Mouse (Mus musculus) heart, embryonic 16.5 days (tissue): ENCODE measurements at regions not wholly inside any gene's neighbourhood (a gene's known extent, or its start where the extent isn't known, plus 50 kb on each side); places are given as distances from the start of the nearest gene placed in this dataset.

ENCODE experiments used
- ATAC-seq: fragments of 200-750 bp; cut with Nextera tagmentation; replicated peaks from 2 replicates; pipeline ENCODE4 v1.8.0; 2017; ENCODE audit warnings: moderate number of reproducible peaks; ENCODE audit not compliant: insufficient read depth, low FRiP score; ENCODE audit errors: extremely low read depth
- H3K27ac ChIP-seq: fragments of 300-500 bp; sonication (generic); 2 replicates; pipeline ENCODE4 v1.5.1; 2014; ENCODE audit warnings: mild to moderate bottlenecking, low read length, control low read depth, moderate library complexity
- H3K27me3 ChIP-seq: fragments of 300-500 bp; sonication (generic); 2 replicates; pipeline ENCODE4 v1.6.1; 2014; ENCODE audit warnings: low read length, mixed read lengths; ENCODE audit not compliant: control insufficient read depth, insufficient read depth
- H3K36me3 ChIP-seq: fragments of 300-500 bp; sonication (generic); 2 replicates; pipeline ENCODE4 v1.6.1; 2014; ENCODE audit not compliant: control insufficient read depth, insufficient read depth
- H3K4me1 ChIP-seq: fragments of 300-500 bp; sonication (generic); 2 replicates; pipeline ENCODE4 v1.6.1; 2014; ENCODE audit warnings: low read length, mixed read lengths; ENCODE audit not compliant: control insufficient read depth, insufficient read depth
- H3K4me2 ChIP-seq: fragments of 300-500 bp; sonication (generic); 2 replicates; pipeline ENCODE4 v1.6.1; 2014; ENCODE audit warnings: low read depth, mild to moderate bottlenecking, control low read depth, low read length
- H3K4me3 ChIP-seq: fragments of 300-500 bp; sonication (generic); 2 replicates; pipeline ENCODE4 v1.5.1; 2014; ENCODE audit warnings: mild to moderate bottlenecking, control low read depth, low read length
- H3K9ac ChIP-seq: fragments of 300-500 bp; sonication (generic); 2 replicates; pipeline ENCODE4 v1.6.1; 2014; ENCODE audit warnings: low read length, control low read depth
- H3K9me3 ChIP-seq: fragments of 300-500 bp; sonication (generic); replicated peaks from 2 replicates; pipeline ENCODE4 v1.6.1; 2016; ENCODE audit warnings: low read length; ENCODE audit not compliant: control insufficient read depth
- WGBS: fragments of 180-500 bp; shearing (Covaris S2); extraction: QIAGEN DNeasy Blood & Tissue Kit; methylation state at CpG from one replicate; pipeline ENCODE4 v1.1.7; 2014; 5-methylcytosine and 5-hydroxymethylcytosine counted together

DNA sequence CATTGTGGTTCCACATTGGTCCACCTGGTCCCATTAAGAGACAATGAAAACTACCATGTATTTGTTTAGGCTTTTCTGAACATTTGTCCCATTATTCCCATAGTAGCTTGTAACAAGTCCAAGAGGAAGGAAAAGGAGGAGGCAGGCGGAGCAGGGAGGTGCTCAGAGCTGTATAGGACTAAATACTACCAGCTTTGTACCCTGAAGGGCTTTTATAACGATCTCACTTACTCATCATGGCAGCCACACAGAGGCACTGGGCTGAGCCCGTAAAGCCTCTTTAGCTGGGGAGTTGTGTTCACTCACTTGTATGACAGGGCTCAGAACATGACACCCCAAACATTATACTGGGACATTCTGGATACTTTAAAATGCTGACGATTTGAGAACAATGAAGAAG lies 425.4 kb downstream of the Nedd1 start:
- no peak for ATAC-seq
- Histone ChIP-seq H3K9me3 (no peaks in the 10 kb centered on the region), H3K27me3 (no peaks in the 10 kb centered on the region), H3K4me3 (no peak overlapping the region), H3K4me2 (no peak overlapping the region), H3K27ac (no peak overlapping the region), H3K36me3 (no peaks in the 10 kb centered on the region), H3K4me1 (no peaks in the 10 kb centered on the region), H3K9ac (no peak overlapping the region)
- 77% methylated on average over 4 of the region's 4 CpGs for WGBS

DNA sequence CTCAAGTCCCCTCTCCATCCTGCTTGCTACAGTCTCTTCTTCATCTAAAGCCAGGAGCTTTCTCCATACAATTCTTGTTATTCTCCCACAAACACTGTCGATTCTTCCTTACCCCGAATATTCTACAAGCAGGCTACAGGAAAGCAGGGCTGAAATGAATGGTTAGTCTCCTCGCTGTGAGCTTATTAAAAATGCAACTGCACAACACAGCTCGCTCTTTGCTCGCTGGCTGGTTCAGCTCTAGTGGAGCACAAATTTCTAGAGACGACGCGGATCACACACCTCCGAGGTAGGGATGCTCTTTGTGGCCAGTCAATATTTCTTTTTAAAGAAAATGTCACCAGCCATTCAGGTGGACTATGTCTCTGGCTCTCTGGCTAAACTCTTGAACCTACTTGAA lies 425.9 kb downstream of the Nedd1 start:
- H3K4me3 ChIP-seq = no peak overlapping the region
- no peak overlapping the region for H3K9ac ChIP-seq
- H3K9me3 ChIP-seq = no peaks in the 10 kb centered on the region
- 90% methylated on average over 9 of the region's 9 CpGs for WGBS
- H3K4me1 ChIP-seq = no peaks in the 10 kb centered on the region
- no peaks in the 10 kb centered on the region for H3K36me3 ChIP-seq
- no peak overlapping the region for H3K27ac ChIP-seq
- H3K27me3 ChIP-seq = no peaks in the 10 kb centered on the region
- no peak for ATAC-seq
- H3K4me2 ChIP-seq = no peak overlapping the region

DNA sequence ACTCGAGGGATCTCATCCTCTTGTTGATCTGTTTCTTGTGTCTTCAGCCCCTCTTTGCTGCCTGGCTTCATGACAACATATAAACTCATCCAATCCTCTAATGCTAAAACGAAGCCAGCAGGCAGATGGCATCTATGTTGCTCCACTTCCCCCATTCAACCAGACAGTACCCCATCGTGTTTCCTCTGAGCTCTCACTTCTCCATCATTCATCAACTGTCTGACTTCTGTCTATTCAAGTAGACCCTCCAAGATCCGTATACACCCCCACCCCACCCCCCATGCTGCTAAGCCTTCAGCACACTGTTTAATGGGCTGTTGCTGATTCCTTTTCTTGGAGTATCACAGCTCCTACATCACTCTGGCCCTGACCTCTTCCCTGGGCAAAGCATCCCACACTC lies 429.0 kb downstream of the Nedd1 start:
- Histone ChIP-seq H3K27ac (no peak overlapping the region), H3K4me2 (no peak overlapping the region), H3K9me3 (no peaks in the 10 kb centered on the region), H3K9ac (no peak overlapping the region), H3K4me3 (no peak overlapping the region), H3K27me3 (no peaks in the 10 kb centered on the region), H3K36me3 (no peaks in the 10 kb centered on the region), H3K4me1 (no peaks in the 10 kb centered on the region)
- no peak for ATAC-seq
- 39% methylated on average over 4 of the region's 4 CpGs for WGBS

- H3K36me3 ChIP-seq = no peaks in the 10 kb centered on the region
- ATAC-seq = no peak
- no peak overlapping the region for H3K4me2 ChIP-seq
- no peak overlapping the region for H3K4me3 ChIP-seq
- no peaks in the 10 kb centered on the region for H3K27me3 ChIP-seq
- H3K4me1 ChIP-seq = no peaks in the 10 kb centered on the region
- no peak overlapping the region for H3K27ac ChIP-seq
- WGBS = 41% methylated on average over 5 of the region's 5 CpGs
- H3K9me3 ChIP-seq = no peaks in the 10 kb centered on the region
- H3K9ac ChIP-seq = no peak overlapping the region
These were observed 433.0 kb downstream of the Nedd1 start for GRCm38 (mm10) chr10:92289230-92289629.

DNA sequence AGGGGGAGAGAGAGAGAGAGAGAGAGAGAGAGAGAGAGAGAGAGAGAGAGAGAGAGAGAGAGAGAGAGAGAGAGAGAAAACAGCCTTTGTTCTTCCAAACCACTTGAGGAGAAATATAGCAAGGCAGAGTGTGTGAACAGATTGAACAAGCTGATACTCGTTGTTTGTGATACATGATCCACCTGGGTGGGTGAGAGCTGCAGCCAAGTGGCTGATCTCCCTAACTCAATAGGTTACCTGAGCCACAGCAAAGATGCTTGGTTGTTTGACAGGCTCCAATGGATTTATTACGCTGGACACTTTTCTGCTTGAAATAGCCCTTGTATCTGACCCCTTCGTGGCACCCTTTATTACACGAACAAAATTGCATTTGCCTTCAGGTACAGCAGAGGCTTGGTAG lies 438.0 kb downstream of the Nedd1 start:
- WGBS = 67% methylated on average over 4 of the region's 4 CpGs
- no peak overlapping the region for H3K9ac ChIP-seq
- no peaks in the 10 kb centered on the region for H3K4me1 ChIP-seq
- no peaks in the 10 kb centered on the region for H3K9me3 ChIP-seq
- no peak overlapping the region for H3K4me2 ChIP-seq
- H3K36me3 ChIP-seq = no peaks in the 10 kb centered on the region
- H3K27ac ChIP-seq = no peak overlapping the region
- H3K4me3 ChIP-seq = no peak overlapping the region
- H3K27me3 ChIP-seq = no peaks in the 10 kb centered on the region
- no peak for ATAC-seq

GRCm38 (mm10) chr10:92277981-92278380 lies 444.2 kb downstream of the Nedd1 start:
- H3K9ac ChIP-seq = no peak overlapping the region
- no peaks in the 10 kb centered on the region for H3K27me3 ChIP-seq
- no peaks in the 10 kb centered on the region for H3K36me3 ChIP-seq
- H3K9me3 ChIP-seq = no peaks in the 10 kb centered on the region
- 54% methylated on average over 2 of the region's 2 CpGs for WGBS
- no peak for ATAC-seq
- no peak overlapping the region for H3K4me3 ChIP-seq
- H3K27ac ChIP-seq = no peak overlapping the region
- no peaks in the 10 kb centered on the region for H3K4me1 ChIP-seq
- no peak overlapping the region for H3K4me2 ChIP-seq

DNA sequence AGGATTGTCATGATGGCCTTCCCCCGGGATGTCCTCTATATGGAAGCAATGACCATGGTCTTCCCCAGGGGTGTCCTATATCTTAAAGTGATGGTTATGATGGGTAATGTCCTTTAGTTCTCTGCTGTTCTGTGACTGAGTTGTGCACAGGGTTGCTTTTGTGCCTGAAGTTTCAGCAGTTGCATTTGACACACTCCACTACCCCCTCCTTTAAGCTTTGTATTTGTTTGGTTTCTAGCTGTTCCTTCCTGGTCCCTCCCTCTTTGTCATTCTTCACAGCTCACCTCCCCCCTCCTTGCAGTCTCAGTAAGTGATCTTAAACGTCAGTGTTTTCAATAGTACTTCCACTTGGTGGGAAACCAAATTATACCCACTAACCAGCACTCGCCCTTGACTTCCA lies 464.4 kb downstream of the Nedd1 start:
- ATAC-seq = no peak
- Histone ChIP-seq H3K27ac (no peak overlapping the region), H3K4me1 (no peaks in the 10 kb centered on the region), H3K27me3 (no peaks in the 10 kb centered on the region), H3K9me3 (no peaks in the 10 kb centered on the region), H3K9ac (no peak overlapping the region), H3K4me3 (no peak overlapping the region), H3K4me2 (no peak overlapping the region), H3K36me3 (no peaks in the 10 kb centered on the region)
- WGBS = 63% methylated on average over 3 of the region's 3 CpGs

DNA sequence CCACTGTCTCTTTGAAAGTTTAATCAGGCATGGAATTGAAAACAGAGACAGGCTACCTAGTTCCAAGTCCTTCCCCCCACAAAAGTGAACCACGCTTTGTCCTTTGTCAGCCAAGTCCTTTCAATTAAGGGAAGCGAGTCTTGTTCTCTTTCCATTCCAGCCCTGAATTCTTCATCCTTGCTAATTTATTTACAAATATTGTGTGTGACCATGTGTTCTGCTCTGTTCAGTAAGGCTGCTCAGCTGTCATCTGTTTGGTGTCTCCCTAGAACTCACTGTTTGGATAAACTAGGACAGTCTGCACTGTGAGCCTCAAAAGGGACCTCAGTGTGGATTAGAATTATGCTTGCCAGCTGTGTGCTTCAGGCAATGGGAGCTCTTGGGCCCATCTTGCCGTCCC lies 473.6 kb downstream of the Nedd1 start:
- H3K9me3 ChIP-seq = no peaks in the 10 kb centered on the region
- H3K27ac ChIP-seq = no peak overlapping the region
- H3K4me3 ChIP-seq = no peak overlapping the region
- H3K27me3 ChIP-seq = no peaks in the 10 kb centered on the region
- H3K4me2 ChIP-seq = no peak overlapping the region
- H3K36me3 ChIP-seq = no peaks in the 10 kb centered on the region
- no peak for ATAC-seq
- no peaks in the 10 kb centered on the region for H3K4me1 ChIP-seq
- 73% methylated on average over 3 of the region's 3 CpGs for WGBS
- H3K9ac ChIP-seq = no peak overlapping the region

DNA sequence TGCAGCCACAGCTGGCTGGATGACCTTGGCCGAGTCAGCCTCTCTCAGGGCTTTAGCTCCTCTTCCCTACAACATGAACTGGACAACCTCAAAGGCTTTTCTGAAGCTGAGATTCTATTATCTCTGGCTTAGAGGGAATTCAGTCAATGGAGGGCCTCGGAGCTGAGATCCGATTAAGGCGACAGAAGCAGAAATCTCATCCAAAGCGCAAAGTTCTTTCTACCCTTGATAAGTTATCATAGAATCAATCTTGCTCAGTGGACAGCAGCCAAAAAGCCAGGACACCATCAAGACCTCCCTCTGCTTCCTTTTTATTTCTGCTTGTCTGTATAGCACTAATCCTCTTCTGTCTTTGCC lies 474.8 kb downstream of the Nedd1 start:
- H3K27me3 ChIP-seq = no peaks in the 10 kb centered on the region
- ATAC-seq = no peak
- H3K4me1 ChIP-seq = no peaks in the 10 kb centered on the region
- H3K36me3 ChIP-seq = no peaks in the 10 kb centered on the region
- 35% methylated on average over 5 of the region's 5 CpGs for whole genome bisulfite sequencing
- no peak overlapping the region for H3K27ac ChIP-seq
- no peak overlapping the region for H3K9ac ChIP-seq
- H3K4me3 ChIP-seq = no peak overlapping the region
- no peaks in the 10 kb centered on the region for H3K9me3 ChIP-seq
- H3K4me2 ChIP-seq = no peak overlapping the region
